Mouse (Mus musculus): ENCODE data around the gene Hook2. TPM values are rescaled to one million over a fixed set of nuclear protein-coding genes. Genes with fewer than 3 reads are reported as not detected.

Gene Hook2
- polyA plus RNA-seq, 1 experiment from 2014 or later, result 11.3 TPM

DNA sequence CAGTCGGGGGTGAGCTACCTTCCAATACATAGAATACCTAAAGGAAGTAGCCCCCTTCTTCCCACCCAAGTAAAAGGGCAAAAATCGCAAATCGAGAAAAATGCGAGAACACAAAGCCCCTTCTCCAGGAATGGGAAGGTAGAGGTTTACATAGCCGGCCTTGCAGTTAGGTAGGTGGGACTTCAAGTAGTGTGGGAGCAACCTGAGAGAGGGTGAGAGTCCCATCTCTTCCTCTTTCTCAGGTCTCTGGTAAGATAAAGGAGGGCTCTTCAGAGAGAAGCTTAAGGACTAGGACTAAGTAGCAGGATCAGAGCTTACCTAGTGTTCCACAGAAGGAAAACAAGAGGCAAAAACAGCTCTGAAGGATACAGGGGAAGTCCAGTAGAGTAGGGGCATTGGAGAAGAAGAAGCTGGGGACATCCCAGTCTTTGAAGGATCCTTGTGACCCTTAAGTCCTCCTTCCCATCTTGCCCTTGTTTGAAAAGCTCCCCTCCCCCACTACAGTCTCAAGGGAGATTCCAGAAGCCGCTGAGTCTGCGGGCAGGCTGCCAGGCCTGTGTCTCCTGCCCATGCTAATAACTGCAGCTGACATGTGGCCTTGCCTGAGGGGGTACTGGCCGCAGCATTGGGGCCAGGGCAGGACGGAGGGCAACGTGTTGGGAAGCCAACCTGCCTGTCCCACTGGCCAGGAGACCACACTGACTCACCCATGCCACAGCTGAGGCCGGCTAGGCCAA is 9.6 kb upstream of the Hook2 start:
- DNase-seq (ENCODE audit: low spot score) (no peak), ATAC-seq (replicated peaks; ENCODE audit: insufficient number of reproducible peaks, low FRiP score, low TSS enrichment, low read depth) (no peak)
- H3K4me3 ChIP-seq (ENCODE audit: low read depth, low read length), result peak overlapping the region; percentile 28; the same call in 1 of the 2 replicates
- no peak overlapping the region for H3K4me2 ChIP-seq (ENCODE audit: low read depth, low read length)
- peaks cover 22% of the 10 kb centered on the region for H3K27me3 ChIP-seq (ENCODE audit: control insufficient read depth, insufficient read depth, low read length)
- peaks cover 27% of the 10 kb centered on the region for H3K4me1 ChIP-seq (ENCODE audit: control insufficient read depth, insufficient read depth, low read length)
- no peak overlapping the region for H3K9ac ChIP-seq (replicated peaks; ENCODE audit: low read length)
- 28% methylated on average over 11 of the region's 11 CpGs for WGBS
- no peak overlapping the region for H3K27ac ChIP-seq (replicated peaks; ENCODE audit: low read depth, low read length)
- H3K36me3 ChIP-seq (replicated peaks; ENCODE audit: control insufficient read depth, insufficient read depth, low read depth, low read length), result no peaks in the 10 kb centered on the region
- H3K9me3 ChIP-seq (replicated peaks; ENCODE audit: control insufficient read depth, low read length), result no peaks in the 10 kb centered on the region

DNA sequence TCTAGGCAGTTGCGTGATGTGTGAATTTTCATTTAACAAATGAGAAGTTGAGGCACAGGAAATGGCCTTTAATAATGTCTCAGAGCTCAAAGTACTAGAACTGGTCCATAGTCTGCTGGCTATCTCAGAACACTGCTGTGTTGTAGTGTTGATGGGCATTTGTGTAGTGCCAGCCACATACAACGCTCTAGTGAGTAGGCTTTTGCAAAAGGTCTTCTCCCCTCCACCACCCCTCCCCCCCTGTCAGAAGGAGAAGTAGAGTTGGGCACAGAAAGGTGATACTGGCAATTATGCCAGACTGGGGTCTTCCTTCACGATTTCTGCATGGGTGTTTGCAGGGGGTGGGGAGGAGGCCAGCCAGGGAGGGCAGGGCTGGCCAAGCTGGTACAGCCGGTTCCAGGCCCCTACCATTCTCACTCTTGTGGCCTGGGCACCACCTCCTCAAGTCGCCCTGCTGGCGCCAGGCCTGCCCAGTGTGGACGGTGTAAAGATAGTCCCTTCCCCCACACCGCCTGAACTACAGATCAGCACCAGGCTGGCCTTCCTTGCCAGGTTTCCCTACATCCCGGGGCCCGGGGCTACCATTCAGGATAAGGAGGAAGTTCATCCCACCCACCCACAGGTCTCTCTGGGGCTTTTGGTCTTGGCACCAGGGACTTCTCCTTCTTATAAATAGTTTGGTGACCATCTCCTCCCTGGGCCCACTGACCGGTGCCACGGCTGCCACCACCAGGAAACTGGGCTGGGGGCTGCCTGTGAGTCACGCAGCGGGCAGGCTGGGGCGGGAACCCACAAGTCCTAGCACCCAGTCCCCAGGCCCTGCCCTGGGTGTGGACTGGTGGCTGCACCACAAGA is 8.5 kb upstream of the Hook2 start:
- DNase-seq (ENCODE audit: low spot score), result no peak
- Histone ChIP-seq H3K27me3 (ENCODE audit: control insufficient read depth, insufficient read depth, low read length) (peaks cover 22% of the 10 kb centered on the region), H3K4me1 (ENCODE audit: control insufficient read depth, insufficient read depth, low read length) (peaks cover 27% of the 10 kb centered on the region), H3K27ac (replicated peaks; ENCODE audit: low read depth, low read length) (no peak overlapping the region), H3K36me3 (replicated peaks; ENCODE audit: control insufficient read depth, insufficient read depth, low read depth, low read length) (no peaks in the 10 kb centered on the region), H3K9me3 (replicated peaks; ENCODE audit: control insufficient read depth, low read length) (no peaks in the 10 kb centered on the region), H3K4me3 (ENCODE audit: low read depth, low read length) (no peak overlapping the region), H3K9ac (replicated peaks; ENCODE audit: low read length) (no peak overlapping the region), H3K4me2 (ENCODE audit: low read depth, low read length) (no peak overlapping the region)
- ATAC-seq (replicated peaks; ENCODE audit: insufficient number of reproducible peaks, low FRiP score, low TSS enrichment, low read depth), result no peak
- WGBS, result 76% methylated on average over 15 of the region's 15 CpGs

DNA sequence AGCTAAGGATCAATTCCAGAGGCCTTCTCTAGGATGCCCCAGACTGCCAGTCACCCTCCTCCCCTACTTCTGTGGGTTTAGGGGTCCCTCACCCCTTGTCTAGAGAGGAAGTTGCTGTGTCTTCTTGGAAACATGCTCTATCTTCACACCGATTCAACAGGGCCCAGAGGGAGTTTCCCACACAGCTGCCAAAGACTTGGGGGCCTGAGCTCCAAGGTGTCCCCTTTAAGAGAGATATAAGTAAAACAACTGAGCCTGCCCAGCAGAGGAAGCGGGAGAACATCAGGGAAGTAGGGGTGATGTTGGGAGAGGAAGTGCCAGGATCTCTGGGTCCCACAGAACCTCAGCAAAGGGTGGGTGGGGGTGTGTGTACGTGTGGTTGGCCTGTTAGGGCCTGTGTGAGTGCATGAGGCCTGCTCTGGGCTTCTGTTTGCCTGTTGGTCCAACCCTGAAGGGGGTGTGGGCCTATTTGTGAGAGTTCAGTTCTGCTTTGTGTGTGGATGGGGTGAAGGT is 7.8 kb upstream of the Hook2 start:
- Histone ChIP-seq H3K4me3 (ENCODE audit: low read depth, low read length) (no peak overlapping the region), H3K4me2 (ENCODE audit: low read depth, low read length) (no peak overlapping the region), H3K27me3 (ENCODE audit: control insufficient read depth, insufficient read depth, low read length) (peaks cover 15% of the 10 kb centered on the region), H3K27ac (replicated peaks; ENCODE audit: low read depth, low read length) (no peak overlapping the region), H3K36me3 (replicated peaks; ENCODE audit: control insufficient read depth, insufficient read depth, low read depth, low read length) (no peaks in the 10 kb centered on the region), H3K4me1 (ENCODE audit: control insufficient read depth, insufficient read depth, low read length) (peaks cover 24% of the 10 kb centered on the region), H3K9me3 (replicated peaks; ENCODE audit: control insufficient read depth, low read length) (no peaks in the 10 kb centered on the region), H3K9ac (replicated peaks; ENCODE audit: low read length) (no peak overlapping the region)
- ATAC-seq (replicated peaks; ENCODE audit: insufficient number of reproducible peaks, low FRiP score, low TSS enrichment, low read depth) (no peak), DNase-seq (ENCODE audit: low spot score) (no peak)
- 64% methylated on average over 3 of the region's 3 CpGs for WGBS

DNA sequence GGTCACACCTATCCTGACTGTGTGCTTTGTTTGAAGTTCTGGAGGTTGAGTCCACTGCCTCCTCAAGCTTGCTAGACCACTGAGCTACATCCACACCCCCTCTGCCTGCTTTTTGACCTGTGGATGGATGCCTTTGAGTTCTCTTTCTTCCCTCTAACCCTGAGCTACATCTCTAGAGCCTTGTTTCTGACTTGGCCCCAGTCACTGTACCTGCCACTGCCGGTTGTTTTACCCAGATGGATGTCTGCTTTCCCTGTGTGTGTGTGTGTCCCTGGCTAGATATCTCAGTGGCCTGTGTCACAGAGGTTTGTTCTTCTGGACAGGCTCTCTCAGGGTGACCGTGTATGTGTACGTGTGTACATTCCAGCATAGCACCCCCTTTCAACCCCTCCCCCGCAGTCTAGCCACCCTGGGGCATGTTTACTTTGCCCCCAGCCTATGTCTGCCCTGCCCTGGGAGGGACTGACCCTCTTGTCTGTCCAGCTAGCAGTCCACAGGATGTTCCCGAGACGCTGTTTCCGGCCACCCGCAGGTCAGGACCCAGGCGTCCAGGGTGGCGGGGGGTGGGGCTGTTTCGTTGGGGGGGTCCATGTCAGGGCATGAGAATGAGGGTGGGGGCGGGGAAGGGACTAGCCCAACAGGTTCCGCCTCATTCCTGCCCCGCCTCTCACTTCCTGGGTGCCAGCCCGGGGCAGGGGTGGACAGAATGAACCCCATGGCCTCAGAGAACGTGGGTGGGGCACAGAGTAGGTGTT is 5.9 kb upstream of the Hook2 start:
- Histone ChIP-seq H3K4me2 (ENCODE audit: low read depth, low read length) (peak overlapping the region; percentile 99), H3K27ac (replicated peaks; ENCODE audit: low read depth, low read length) (peak overlapping the region; percentile 41), H3K9ac (replicated peaks; ENCODE audit: low read length) (no peak overlapping the region; the same call in 1 of the 2 replicates), H3K9me3 (replicated peaks; ENCODE audit: control insufficient read depth, low read length) (no peaks in the 10 kb centered on the region), H3K36me3 (replicated peaks; ENCODE audit: control insufficient read depth, insufficient read depth, low read depth, low read length) (no peaks in the 10 kb centered on the region), H3K4me1 (ENCODE audit: control insufficient read depth, insufficient read depth, low read length) (peaks cover 17% of the 10 kb centered on the region), H3K27me3 (ENCODE audit: control insufficient read depth, insufficient read depth, low read length) (peaks cover 3% of the 10 kb centered on the region; the same call in 1 of the 2 replicates), H3K4me3 (ENCODE audit: low read depth, low read length) (peak overlapping the region; percentile 44; the same call in 1 of the 2 replicates)
- ATAC-seq (replicated peaks; ENCODE audit: insufficient number of reproducible peaks, low FRiP score, low TSS enrichment, low read depth) (no peak), DNase-seq (ENCODE audit: low spot score) (no peak)
- WGBS, result 5% methylated on average over 16 of the region's 16 CpGs

DNA sequence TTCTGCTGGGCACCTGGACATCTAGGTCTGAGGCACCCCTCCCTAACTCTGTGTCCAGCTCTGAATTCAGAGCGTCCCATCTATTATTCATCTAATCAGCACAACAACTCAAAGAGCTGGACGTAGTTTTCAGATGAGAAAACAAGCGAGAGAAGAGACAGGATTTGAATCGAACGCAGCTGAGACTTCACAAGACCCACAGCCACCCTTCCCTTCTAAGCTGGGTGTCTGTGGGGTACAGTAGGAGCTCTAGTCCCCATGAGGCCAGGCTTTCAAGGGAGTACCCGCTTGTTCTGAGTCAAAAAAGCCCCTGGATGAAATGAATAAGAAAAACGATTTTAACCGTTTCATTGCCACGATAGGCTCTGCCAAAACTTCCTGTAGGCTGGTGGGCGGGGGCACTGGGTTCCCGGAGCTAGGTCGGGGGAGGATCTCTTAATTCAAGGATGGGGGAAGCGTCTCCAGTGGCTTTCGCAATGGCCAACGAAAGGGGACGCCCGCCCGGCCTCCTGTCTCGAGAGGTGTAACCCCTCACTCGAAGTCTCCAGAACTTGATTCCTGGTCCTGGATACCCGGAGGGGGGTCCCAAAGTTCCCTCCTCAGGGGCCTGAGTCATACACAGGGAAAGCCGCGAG is 5.2 kb upstream of the Hook2 start:
- WGBS, result 0% methylated on average over 23 of the region's 23 CpGs
- H3K4me2 ChIP-seq (ENCODE audit: low read depth, low read length), result peak overlapping the region; percentile 99
- peaks cover 15% of the 10 kb centered on the region for H3K4me1 ChIP-seq (ENCODE audit: control insufficient read depth, insufficient read depth, low read length)
- no peaks in the 10 kb centered on the region for H3K36me3 ChIP-seq (replicated peaks; ENCODE audit: control insufficient read depth, insufficient read depth, low read depth, low read length)
- DNase-seq (ENCODE audit: low spot score), result peak; percentile 57
- peaks cover 3% of the 10 kb centered on the region; the same call in 1 of the 2 replicates for H3K27me3 ChIP-seq (ENCODE audit: control insufficient read depth, insufficient read depth, low read length)
- peak overlapping the region; percentile 41; the same call in 1 of the 2 replicates for H3K27ac ChIP-seq (replicated peaks; ENCODE audit: low read depth, low read length)
- no peaks in the 10 kb centered on the region for H3K9me3 ChIP-seq (replicated peaks; ENCODE audit: control insufficient read depth, low read length)
- no peak for ATAC-seq (replicated peaks; ENCODE audit: insufficient number of reproducible peaks, low FRiP score, low TSS enrichment, low read depth)
- H3K4me3 ChIP-seq (ENCODE audit: low read depth, low read length), result peak overlapping the region; percentile 44
- peak overlapping the region; percentile 57 for H3K9ac ChIP-seq (replicated peaks; ENCODE audit: low read length)

DNA sequence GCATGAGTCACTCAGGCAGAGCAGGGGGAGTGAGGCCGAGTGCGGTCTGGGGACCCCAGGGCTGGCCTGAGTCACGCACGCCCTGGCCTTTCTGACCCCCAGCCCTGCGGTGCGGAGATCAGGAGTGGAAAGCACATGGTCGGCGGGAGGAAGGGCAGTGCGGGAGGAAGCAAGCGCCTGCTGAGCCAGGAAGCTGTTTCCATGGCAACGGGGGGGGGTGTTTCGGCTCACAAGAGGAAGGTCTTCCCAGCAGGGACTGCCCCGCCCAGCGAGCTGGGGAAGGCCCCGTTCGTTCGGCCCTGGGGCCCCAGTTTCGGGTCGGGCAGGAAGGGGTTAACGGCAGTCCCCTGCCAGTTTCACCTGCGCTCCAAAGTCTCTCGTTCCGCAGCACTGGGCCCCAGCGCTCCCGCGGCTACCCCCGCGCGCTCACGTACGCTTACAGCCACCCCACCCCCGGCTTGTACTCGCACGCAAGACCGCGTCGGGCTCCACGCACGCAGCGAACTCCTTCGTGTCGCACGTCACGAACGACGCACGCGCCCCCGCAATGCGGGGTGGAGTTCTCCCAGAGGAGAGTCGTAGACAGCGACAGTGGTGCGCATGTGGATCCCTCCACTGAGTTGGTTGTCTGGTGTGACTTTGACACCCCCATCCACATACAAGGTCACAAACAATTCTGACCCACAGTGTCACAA is 4.6 kb upstream of the Hook2 start:
- 0 out of 2 replicates have a peak overlapping the region, but pooled peaks have one; percentile 28 for H3K27ac ChIP-seq (replicated peaks; ENCODE audit: low read depth, low read length)
- H3K4me1 ChIP-seq (ENCODE audit: control insufficient read depth, insufficient read depth, low read length), result peaks cover 13% of the 10 kb centered on the region
- H3K27me3 ChIP-seq (ENCODE audit: control insufficient read depth, insufficient read depth, low read length), result no peaks in the 10 kb centered on the region
- peak overlapping the region; percentile 57 for H3K9ac ChIP-seq (replicated peaks; ENCODE audit: low read length)
- peak overlapping the region; percentile 99 for H3K4me2 ChIP-seq (ENCODE audit: low read depth, low read length)
- DNase-seq (ENCODE audit: low spot score) (peak; percentile 89), ATAC-seq (replicated peaks; ENCODE audit: insufficient number of reproducible peaks, low FRiP score, low TSS enrichment, low read depth) (no peak)
- H3K9me3 ChIP-seq (replicated peaks; ENCODE audit: control insufficient read depth, low read length), result no peaks in the 10 kb centered on the region
- H3K36me3 ChIP-seq (replicated peaks; ENCODE audit: control insufficient read depth, insufficient read depth, low read depth, low read length), result no peaks in the 10 kb centered on the region
- peak overlapping the region; percentile 44 for H3K4me3 ChIP-seq (ENCODE audit: low read depth, low read length)
- WGBS, result 0% methylated on average over 53 of the region's 53 CpGs

DNA sequence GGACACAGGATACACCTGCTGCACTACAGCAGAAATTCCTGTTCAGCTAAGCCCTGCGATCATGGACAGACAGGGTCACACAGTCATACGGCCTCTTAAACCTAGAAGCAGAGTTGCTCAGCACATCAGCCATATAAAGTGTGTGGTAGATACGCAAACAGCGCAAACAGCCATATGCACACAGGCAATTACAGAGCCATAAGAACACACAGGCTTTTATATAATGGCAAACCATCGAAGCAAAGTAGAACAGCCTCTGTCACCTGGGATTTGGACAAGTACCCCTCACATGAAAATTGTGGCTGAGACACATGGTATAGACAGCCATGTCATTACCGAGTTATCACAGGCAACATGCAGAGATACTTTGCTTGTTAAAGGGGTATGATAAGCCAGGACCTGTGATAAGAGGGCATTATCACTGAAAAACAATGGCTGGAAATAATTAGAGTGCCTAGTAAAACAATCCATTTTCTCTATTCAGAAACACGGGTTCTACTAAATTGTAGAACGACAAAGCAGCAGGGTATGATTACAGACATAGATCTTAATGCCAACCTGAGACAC is 3.9 kb upstream of the Hook2 start:
- peak overlapping the region; percentile 44 for H3K4me3 ChIP-seq (ENCODE audit: low read depth, low read length)
- peak overlapping the region; percentile 57 for H3K9ac ChIP-seq (replicated peaks; ENCODE audit: low read length)
- H3K9me3 ChIP-seq (replicated peaks; ENCODE audit: control insufficient read depth, low read length), result no peaks in the 10 kb centered on the region
- 40% methylated on average over 8 of the region's 8 CpGs for WGBS
- no peaks in the 10 kb centered on the region for H3K27me3 ChIP-seq (ENCODE audit: control insufficient read depth, insufficient read depth, low read length)
- ATAC-seq (replicated peaks; ENCODE audit: insufficient number of reproducible peaks, low FRiP score, low TSS enrichment, low read depth) (no peak), DNase-seq (ENCODE audit: low spot score) (no peak)
- no peak overlapping the region for H3K27ac ChIP-seq (replicated peaks; ENCODE audit: low read depth, low read length)
- peaks cover 11% of the 10 kb centered on the region for H3K4me1 ChIP-seq (ENCODE audit: control insufficient read depth, insufficient read depth, low read length)
- H3K36me3 ChIP-seq (replicated peaks; ENCODE audit: control insufficient read depth, insufficient read depth, low read depth, low read length), result no peaks in the 10 kb centered on the region
- peak overlapping the region; percentile 99 for H3K4me2 ChIP-seq (ENCODE audit: low read depth, low read length)
